Mouse (Mus musculus) activated CD4-positive, CD25-positive, alpha-beta regulatory T cell, adult 4 months (primary cell): ENCODE results near the gene Gm906. TPM values are rescaled to one million over a fixed set of nuclear protein-coding genes. Genes with fewer than 3 reads are reported as not detected.
"Not testable (repeated sequence)": the region's sequence is repeated elsewhere in the genome, so short reads cannot be mapped to it uniquely, and the experiment has no call there.

Source experiments
- ATAC-seq: one replicate; pipeline ENCODE4 v1.8.0; 2017
- polyA plus RNA-seq, 2 experiments: library from polyadenylated mRNA; unstranded; fragments of 100-300 nt; shearing (Covaris generic); gene quantifications; one replicate each; pipeline ENCODE4 v1.2.1; 2017

The Gm906 gene
- polyA plus RNA-seq, result not detected

DNA sequence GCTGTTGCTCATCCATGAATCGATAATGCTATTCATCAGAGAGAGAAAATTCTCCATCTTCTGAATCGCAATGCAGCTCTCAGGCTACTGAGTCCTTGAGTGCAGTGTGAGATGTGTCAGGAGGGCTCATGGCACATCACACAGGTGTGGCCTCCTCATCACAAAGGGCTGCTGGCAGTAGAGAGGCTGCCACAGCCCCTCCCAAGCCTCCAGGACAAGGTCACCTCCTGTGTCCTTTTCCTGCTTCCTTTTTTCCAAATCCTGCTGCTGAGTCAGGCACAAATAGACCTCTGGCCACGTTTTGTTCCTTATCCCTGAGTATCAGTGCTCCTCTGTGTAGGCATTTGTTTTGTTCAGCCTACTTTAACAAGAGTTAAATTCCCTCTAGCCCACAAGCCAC, at the start of gene Gm906:
TSS of gene Gm906 (minus strand) at position 101 of the 400 bp plus-strand sequence.
- ATAC-seq, result not testable (repeated sequence)

- not testable (repeated sequence) for ATAC-seq
Observed at GRCm38 (mm10) chr13:50283308-50283707, 33.2 kb upstream of the Gm906 start.

- no peak for ATAC-seq
Observed at GRCm38 (mm10) chr13:50236487-50236886, 13.6 kb downstream of the Gm906 start.

DNA sequence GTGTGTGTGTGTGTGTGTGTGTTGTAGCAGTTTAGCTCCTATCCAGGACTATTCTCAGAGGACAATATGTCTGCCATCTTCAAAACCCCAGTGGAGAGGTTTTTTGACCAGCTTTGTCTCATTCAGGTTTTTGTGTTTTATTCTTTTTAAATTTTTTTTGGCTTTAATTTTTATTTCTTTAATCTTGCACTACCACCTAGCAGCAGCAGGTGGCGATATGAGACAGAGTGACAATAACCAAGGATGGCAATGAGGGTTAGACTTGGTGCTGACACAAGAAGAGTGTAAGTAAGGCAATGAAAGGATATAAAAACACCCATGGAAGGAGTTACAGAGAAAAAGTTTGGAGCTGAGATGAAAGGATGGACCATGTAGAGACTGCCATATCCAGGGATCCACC, 38.3 kb downstream of the Gm906 start:
- ATAC-seq, result not testable (repeated sequence)

DNA sequence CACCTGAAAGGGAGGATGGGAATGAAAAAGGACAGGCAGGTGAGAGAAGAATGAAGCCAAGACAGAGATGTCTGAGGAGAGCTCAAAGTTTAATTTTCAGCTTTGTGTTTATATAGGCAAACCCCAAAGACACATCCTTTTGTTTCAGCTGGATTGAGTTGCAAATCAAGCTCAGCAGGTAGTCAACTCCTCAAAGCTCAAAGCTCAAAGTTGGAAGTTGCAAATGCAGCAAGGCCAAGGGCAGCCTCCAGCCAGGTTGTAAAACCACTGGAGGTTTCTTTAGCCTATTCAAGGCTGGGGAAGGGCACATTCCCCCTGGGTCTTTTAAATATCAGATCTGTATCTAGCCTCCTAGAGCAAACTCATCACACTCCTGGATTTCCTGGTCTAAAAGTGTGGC, 39.9 kb downstream of the Gm906 start:
- not testable (repeated sequence) for ATAC-seq

- ATAC-seq, result not testable (repeated sequence)
Observed at GRCm38 (mm10) chr13:50209651-50210050, 40.5 kb downstream of the Gm906 start.

- ATAC-seq, result no peak
Observed at GRCm38 (mm10) chr13:50207966-50208365, 42.1 kb downstream of the Gm906 start.

GRCm38 (mm10) chr13:50196831-50197230, 53.3 kb downstream of the Gm906 start:
- not testable (repeated sequence) for ATAC-seq

Other genes starting within 250 kb of the Gm906 start
- 10 to 100 TPM; 24.9 to 31.8 TPM for gene Fbxw17, start 167.6 kb upstream of the Gm906 start, polyA plus RNA-seq
- gene Gm47429, start 193.6 kb upstream of the Gm906 start, polyA plus RNA-seq, result not detected
- not detected for gene Nutm2, start 217.0 kb upstream of the Gm906 start, polyA plus RNA-seq